Mouse (Mus musculus) kidney, postnatal 25 days (tissue): ENCODE results near the gene Vsig4.
A peak's percentile ranks its signal among the peaks of the same experiment; 100 is the strongest.
"Not testable (repeated sequence)": the region's sequence is repeated elsewhere in the genome, so short reads cannot be mapped to it uniquely, and the experiment has no call there.

Experiments used
- DNase-seq, 2 experiments: peaks; one replicate each; pipeline ENCODE4 v3.0.0; 2021; ENCODE audit warnings: mixed read lengths in 2 of 2

Gene Vsig4

GRCm38 (mm10) chrX:96293338-96293737 lies at the start of gene Vsig4:
Gene Vsig4, minus strand, starts transcription at chrX:96293438.
- DNase-seq, result no peak

- no peak for DNase-seq
These were observed 45.9 kb upstream of the Vsig4 start for GRCm38 (mm10) chrX:96339108-96339507.

- peak in 1 of 2 experiments; percentile 16 for DNase-seq
These were observed 36.5 kb upstream of the Vsig4 start for GRCm38 (mm10) chrX:96329764-96330163.

GRCm38 (mm10) chrX:96256509-96256908 lies 36.7 kb downstream of the Vsig4 start:
- DNase-seq, result no peak

GRCm38 (mm10) chrX:96239644-96240043 lies 53.6 kb downstream of the Vsig4 start:
- no peak for DNase-seq

- DNase-seq, result no peak
These were observed 54.2 kb downstream of the Vsig4 start for GRCm38 (mm10) chrX:96239037-96239436.

GRCm38 (mm10) chrX:96235775-96236174 lies 57.5 kb downstream of the Vsig4 start:
- DNase-seq, result no peak

- DNase-seq, result no peak
These were observed 66.2 kb downstream of the Vsig4 start for GRCm38 (mm10) chrX:96227030-96227429.

- no peak for DNase-seq
These were observed 67.8 kb downstream of the Vsig4 start for GRCm38 (mm10) chrX:96225474-96225873.

- no peak for DNase-seq
These were observed 69.0 kb downstream of the Vsig4 start for GRCm38 (mm10) chrX:96224210-96224609.

GRCm38 (mm10) chrX:96218088-96218487 lies 75.2 kb downstream of the Vsig4 start:
- DNase-seq, result no peak

- no peak for DNase-seq
These were observed 86.4 kb downstream of the Vsig4 start for GRCm38 (mm10) chrX:96206872-96207271.

GRCm38 (mm10) chrX:96205143-96205542 lies 88.1 kb downstream of the Vsig4 start:
- not testable (repeated sequence) for DNase-seq
